Mouse (Mus musculus): ENCODE measurements at regions not wholly inside any gene's neighbourhood (a gene's known extent, or its start where the extent isn't known, plus 50 kb on each side); places are given as distances from the start of the nearest gene placed in this dataset.

GRCm38 (mm10) chr8:36318884-36319283 lies 553.3 kb downstream of the Gm19410 start:
- TF ChIP-seq GATA1 (IDR thresholded peaks at IDR 0.05; ENCODE audit: low read depth, low read length) (no peak), RAD21 (IDR thresholded peaks at IDR 0.05; ENCODE audit: low read depth, low read length) (no peak)

All from MEL (cell line).